Mouse (Mus musculus) retina, postnatal 7 days (tissue): Measurements from ENCODE around the gene Nrl.

ENCODE experiments used
- DNase-seq: peaks from one replicate; pipeline ENCODE4 v3.0.0-alpha.2; 2012; ENCODE audit warnings: low read depth, low spot score

Gene Nrl

GRCm38 (mm10) chr14:55524785-55525184 is at the start of gene Nrl:
Nrl (minus strand) TSS chr14:55524981.
- DNase-seq = peak; percentile 79

DNA sequence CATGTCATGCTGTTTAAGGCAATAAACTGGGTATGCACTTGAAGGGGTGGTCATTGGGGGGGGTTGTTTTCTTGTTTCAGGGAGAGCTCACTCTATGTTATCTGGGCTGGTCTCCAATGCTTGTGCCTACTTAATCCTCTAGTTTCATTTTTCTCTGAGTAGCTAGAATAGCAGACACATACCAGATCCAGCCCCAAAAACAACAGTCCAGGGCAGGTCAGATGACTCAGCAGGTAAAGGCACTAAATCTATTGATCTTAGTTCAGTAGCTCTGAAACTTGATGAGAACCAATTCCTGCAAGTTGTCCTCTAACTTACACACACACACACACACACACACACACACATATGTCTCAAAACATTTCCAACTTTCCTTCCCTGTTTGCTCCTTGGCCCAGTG is 47.0 kb upstream of the Nrl start:
- no peak for DNase-seq

DNA sequence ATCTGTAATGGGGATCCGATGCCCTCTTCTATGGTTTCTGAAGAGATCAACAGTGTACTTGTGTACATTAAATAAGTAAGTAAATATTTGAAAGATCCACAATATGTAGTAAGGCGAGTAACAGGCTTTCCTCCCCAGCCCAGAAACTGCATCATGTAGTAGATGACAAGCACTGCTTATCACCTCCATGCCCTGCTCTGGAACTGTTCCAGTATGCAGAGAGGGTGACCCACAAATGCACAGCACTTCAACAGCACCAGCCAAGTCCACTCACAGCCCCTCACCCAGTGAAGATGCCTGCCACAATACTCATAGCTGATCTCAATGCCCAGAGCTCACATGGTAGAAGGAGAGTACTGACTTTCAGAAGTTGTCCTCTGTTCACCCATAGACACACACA is 45.8 kb upstream of the Nrl start:
- DNase-seq = no peak

- DNase-seq = no peak
These were observed 42.7 kb upstream of the Nrl start for GRCm38 (mm10) chr14:55567496-55567895.

- DNase-seq = no peak
These were observed 41.0 kb upstream of the Nrl start for GRCm38 (mm10) chr14:55565748-55566147.

DNA sequence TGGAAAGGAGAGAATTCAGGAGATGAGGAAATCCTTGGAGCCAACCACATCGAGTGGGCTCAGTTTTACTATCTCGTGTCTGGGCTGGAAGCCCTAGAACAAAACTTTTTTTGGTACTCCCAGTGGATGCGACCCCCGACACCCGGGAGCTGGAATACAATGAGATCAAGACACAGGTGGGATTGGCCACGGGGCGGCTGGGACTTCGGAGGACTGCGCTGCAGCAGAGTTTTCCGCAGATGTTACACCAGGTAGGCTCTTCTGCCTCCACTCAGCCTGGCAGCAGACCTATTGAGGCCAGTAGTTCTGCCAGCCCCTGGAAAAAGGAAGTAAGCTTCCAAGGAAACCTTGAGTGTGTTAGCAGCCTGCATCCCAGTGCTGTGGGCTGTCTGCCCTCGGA is 38.5 kb upstream of the Nrl start:
- DNase-seq = no peak

GRCm38 (mm10) chr14:55561860-55562259 is 37.1 kb upstream of the Nrl start:
- DNase-seq = no peak

DNA sequence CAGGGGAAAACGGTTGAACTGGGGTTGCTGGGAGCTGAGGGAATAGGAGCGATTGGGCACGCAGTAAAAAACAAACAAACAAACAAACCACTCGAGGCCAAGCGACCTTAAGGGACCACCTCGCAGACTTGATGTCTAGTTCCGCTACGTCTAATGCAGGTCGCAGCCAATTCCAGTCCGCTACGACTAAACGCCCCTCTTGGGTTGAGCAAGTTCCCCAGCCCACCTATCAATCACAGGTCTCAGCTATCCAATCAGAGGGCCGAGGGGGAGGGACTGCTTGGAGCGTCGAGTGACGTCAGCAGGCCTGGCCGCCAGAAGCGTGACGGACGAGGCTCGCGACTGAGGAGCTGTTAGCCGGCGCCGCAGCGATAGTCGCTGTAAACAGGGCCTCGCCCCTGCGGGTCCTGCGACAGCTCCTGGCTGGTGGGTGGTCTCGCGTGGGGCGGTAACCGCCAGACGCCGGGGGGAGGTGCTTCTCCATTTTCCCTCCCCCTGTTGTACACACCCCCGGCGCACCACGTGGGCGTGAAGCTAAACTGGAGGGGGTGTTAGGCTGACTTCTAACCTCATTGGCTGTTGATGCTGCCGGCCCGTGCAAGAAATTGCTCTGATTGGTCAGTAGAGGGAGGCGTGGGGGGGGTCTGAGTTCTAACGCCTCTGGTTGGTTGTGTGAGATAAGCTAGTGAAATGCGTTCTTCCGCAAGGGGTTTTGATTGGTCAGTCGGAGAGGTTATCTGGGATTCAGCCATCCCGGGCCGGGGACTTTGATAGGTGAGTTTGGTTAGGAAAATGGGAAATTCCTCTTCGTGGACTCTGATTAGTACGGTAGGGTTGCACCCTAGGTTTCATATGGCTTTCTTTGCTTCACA is 35.7 kb upstream of the Nrl start, which contains the start of gene A730061H03Rik:
Gene A730061H03Rik (minus strand): TSS at position 205 of the 872 bp plus-strand sequence.
- DNase-seq = peak; percentile 98

GRCm38 (mm10) chr14:55559799-55560201 is 35.0 kb upstream of the Nrl start, which contains the start of gene Dcaf11:
Dcaf11 (plus strand) TSS chr14:55560006.
- peak; percentile 92 for DNase-seq

- no peak for DNase-seq
These were observed 34.1 kb upstream of the Nrl start for GRCm38 (mm10) chr14:55558740-55559448.

- DNase-seq = no peak
These were observed 32.8 kb upstream of the Nrl start for GRCm38 (mm10) chr14:55557587-55557986.

DNA sequence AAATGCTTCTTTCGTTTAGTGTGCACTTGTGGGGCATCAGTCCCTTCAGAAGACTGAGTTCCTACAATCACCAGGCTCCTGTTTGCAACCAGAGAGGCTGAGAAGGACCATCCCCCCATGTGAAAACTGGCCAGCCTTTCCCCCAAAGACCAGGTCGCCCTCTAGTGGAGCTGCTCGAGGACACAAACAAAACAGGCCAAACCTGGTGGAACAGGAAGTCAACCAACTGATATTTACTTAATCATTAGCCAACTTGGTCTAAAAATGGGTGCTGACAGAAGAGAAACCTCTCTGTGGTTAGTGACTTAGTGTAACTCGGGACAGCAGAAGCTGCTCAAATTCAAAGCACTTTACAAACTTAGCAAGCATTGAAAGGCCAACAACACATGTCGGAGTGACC is 32.2 kb upstream of the Nrl start:
- DNase-seq = peak; percentile 51

DNA sequence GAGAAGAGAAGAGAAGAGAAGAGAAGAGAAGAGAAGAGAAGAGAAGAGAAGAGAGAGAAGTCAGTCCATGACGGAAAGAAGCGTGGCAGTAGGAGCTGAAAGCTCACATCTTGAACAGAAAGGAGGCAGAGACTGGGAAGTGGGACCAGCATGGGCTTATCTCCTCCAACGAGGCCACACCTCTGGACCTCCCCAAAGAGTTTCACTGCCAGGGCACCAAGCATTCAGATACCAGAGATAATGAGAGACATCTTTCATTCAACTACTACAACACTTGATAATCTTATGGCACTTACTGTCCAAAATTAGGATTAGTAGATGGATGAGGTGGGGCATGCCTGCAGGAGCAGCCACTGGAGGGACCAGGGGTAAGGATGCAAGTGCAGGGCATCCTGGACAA is 31.0 kb upstream of the Nrl start:
- DNase-seq = no peak

GRCm38 (mm10) chr14:55554635-55555034 is 29.9 kb upstream of the Nrl start:
- DNase-seq = no peak

- no peak for DNase-seq
These were observed 27.0 kb upstream of the Nrl start for GRCm38 (mm10) chr14:55551794-55552193.

DNA sequence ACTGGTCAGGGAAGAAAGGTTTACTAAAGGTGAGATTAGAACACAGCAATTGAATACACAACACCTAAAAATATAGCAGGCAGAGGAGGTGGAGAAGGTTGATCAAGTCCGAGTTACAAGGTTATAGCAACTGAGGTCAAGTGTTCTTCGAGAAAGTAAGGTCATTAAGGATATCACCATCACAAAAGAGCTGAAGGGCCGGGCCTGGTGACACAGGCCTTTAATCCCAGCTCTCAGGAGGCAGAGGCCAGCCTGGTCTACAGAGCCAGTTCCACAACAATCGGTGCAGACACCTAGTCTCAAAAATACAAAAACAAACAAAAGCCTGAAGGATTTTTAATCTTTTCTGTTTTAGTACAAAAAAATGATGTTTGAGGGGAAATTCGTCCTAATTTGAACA is 26.6 kb upstream of the Nrl start:
- no peak for DNase-seq

DNA sequence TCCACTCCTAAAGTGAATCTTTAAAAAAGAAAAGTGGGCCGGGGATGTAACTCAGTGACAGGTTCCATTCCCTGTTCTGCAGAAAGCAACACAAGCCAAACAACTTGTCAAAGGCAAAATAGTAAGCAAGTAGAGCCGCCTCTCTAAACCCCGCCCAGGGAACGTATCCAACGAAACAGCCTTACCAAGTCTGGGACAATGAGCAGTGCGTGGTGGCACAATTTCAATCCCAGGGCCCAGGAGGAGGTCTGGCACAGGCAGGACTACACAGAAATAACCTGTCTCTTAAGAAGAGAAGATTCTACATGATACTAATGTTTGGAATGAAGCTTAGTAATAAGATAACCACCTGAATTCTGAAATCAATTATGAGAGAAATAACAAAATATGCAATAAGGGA is 25.4 kb upstream of the Nrl start:
- DNase-seq = no peak

DNA sequence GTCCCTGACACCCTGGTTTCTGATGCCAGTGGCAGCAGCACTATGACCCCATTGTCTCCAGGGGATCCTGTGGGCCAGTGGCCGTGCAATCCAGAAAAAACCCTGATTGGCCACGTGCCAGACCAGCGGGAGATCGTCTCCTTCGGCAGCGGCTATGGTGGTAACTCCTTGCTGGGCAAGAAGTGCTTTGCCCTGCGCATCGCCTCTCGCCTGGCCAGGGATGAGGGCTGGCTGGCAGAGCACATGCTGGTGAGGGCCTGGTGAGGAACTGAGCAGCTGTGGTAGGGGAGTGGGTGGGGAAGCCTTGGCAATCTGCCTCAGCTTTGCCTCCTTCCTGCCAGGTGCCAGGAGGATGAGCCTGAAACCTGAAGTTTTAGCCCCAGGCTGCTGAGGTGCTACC is 19.6 kb upstream of the Nrl start:
- no peak for DNase-seq

DNA sequence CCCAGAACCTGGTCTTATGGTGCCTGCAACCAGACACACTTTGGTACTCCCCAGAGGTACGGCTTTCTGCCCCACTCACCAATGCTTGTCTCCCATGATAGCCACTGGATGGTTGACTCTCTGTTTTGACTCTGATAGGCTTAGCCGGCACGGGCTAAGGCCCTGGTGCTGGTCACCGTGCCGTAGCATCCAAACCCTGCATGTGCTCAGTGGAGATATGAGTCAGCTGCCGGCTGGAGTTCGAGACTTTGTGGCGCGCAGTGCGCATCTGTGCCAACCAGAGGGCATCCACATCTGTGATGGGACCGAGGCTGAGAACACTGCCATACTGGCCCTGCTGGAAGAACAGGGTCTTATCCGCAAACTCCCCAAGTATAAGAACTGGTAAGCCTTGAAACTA is 17.5 kb upstream of the Nrl start:
- no peak for DNase-seq

DNA sequence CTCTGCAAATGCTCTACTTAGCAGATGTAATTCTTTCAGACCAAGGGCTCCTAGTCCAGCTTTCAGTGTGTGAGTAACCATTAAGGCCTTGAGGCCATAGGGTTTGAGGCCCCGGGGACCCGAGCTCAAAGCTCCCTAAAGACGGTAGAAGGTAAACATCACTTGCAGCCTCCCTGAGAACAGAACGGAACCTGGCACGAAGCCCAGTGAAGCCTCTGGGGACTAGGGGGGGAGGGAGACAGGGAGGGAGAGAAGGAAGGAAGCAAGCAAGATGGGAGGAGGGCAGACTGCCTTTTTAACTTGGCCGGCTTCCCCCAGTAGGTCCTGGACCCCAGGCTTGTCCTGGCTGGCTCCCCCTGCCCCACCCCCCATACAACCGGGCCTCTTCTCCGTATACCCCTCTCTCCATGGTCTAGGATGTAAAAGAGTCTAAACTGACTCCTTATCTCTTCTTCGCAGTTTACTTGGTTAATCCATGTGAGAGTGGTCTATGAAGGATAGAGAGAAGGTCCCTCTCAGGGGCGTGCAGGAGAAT is 16.1 kb upstream of the Nrl start:
- peak; percentile 61 for DNase-seq

DNA sequence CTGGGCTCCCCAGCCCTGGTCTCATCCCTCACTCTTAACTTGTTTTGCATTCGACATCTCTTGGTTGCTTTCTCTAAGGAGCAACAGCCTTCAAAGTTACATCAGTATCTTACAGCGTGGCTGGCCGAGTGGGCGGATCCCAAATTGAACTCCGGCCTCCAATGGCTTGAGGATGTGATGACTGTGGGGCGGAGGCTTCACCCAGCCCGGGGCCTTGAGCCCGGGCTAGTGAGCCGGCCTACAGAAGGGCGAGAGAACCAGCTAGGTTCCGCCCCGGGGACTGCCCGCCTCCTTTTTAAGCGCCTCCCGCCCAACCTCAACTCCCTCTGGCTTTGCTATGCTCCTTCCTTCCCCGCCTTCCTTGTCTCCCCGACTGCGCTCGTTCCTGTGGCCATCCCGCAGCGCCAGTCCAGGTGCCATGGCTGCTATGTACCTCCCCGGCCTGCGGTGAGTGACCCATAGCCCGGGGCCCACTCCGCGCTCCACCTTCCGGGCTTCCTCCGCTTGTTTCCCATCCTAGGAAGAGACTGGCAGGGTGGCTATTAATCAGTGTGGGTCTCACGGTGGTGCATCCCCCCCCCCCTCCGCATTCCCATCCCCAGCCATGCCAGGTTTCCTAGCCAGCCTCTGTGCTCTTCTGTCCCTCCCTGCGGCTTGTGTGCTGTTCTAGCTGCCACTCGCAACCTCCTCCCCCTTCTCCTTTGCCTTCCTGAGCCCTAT is 15.4 kb upstream of the Nrl start, which contains the start of gene Pck2:
Gene Pck2 (plus strand): TSS at position 200 of the 720 bp plus-strand sequence.
- no peak for DNase-seq
